Mouse (Mus musculus) adrenal gland, postnatal 25 days (tissue): Measurements from ENCODE around the gene H2-T3. TPM values are rescaled to one million over a fixed set of nuclear protein-coding genes. Genes with fewer than 3 reads are reported as not detected.
"Not testable (repeated sequence)": the region's sequence is repeated elsewhere in the genome, so short reads cannot be mapped to it uniquely, and the experiment has no call there.

Source experiments
- DNase-seq: peaks from one replicate; pipeline ENCODE4 v3.0.0; 2021; ENCODE audit warnings: mixed read lengths
- long read RNA-seq: library from polyadenylated mRNA; stranded (forward); transcript quantifications from one replicate; pipeline ENCODE4 v2.0.0, GENCODE M21; 2021
- total RNA-seq: library from RNA; stranded (reverse); gene quantifications from 2 replicates; pipeline ENCODE4 v1.2.3, GENCODE M21; 2021

H2-T3 gene
- total RNA-seq, result not detected in 2 replicates
- long read RNA-seq, result 0 reads

GRCm38 (mm10) chr17:36190169-36190507 is at the start of gene H2-T3:
Gene H2-T3, minus strand, starts transcription at chr17:36190287.
- DNase-seq, result no peak

DNA sequence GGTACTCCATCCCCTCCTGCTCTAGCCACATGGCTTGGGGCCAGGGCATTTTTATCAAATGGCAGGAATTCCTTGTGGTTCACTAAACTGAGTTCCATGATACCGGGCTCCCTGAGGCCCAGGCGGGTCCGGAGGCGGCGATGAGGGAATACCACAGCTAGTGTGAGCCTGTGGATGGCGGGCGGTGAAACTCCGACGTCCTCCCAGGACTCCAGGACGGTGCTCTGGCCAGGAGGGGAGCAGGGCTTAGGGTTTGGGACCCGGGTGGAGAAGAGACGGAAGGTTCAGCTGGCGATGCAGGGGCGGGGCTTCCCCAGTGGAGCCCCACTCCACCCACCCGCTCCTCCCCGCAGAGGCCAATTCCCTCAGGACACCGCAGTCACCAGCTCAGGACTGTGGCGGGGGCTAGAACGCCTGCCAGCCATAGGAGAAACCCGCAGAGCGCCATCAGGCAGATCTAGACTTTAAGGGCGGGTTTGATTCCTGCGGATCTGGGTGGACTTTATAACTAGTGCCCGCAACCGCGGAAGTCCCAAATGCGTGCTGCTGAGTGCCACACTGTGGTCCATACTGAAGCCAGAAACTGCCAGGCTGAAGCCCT is 47.3 kb upstream of the H2-T3 start:
- DNase-seq, result peak; percentile 25

- not testable (repeated sequence) for DNase-seq
Measured at GRCm38 (mm10) chr17:36235300-36235699, 45.2 kb upstream of the H2-T3 start.

- DNase-seq, result no peak
Measured at GRCm38 (mm10) chr17:36233572-36233971, 43.5 kb upstream of the H2-T3 start.

- DNase-seq, result peak; percentile 79
Measured at GRCm38 (mm10) chr17:36231318-36231717, 41.2 kb upstream of the H2-T3 start.

DNA sequence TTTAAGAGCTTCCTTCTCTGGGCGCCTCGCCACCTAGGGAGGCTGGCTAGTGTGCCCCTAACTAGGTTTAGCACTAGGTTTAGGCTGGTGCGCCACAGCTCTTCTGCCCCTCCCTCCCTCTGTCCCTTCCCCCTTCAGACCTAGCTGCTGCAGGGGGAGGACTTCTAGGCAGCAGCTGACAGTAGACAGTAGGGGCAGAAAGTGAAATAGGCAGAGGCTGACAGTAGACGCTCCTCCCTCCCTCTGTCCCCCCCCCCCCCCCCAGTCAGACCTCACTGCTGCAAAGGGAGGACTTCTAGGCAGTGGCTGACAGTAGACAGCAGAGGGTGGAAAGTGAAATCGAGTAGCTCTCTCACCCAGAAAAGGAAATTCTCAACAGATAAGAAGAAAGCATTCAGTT is 39.0 kb upstream of the H2-T3 start:
- DNase-seq, result no peak

DNA sequence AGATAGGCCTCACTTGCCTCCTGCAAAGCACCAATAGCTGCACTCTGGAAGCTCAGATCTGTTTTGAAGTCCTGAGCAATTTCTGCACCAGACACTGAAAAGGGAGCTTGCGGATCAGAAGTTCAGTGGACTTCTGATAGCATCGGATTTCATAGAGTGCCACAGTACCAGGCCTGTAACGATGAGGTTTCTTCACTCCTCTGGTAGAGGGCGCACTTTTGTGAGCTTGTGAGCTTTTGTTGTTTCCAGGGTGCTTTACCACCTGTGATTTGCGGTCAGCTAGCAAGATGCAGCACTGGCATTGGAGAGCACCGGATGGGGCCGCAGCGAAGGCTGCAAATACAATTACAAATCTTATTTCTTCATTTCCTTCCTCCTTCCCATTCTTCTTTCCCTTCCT is 36.8 kb upstream of the H2-T3 start:
- DNase-seq, result no peak

DNA sequence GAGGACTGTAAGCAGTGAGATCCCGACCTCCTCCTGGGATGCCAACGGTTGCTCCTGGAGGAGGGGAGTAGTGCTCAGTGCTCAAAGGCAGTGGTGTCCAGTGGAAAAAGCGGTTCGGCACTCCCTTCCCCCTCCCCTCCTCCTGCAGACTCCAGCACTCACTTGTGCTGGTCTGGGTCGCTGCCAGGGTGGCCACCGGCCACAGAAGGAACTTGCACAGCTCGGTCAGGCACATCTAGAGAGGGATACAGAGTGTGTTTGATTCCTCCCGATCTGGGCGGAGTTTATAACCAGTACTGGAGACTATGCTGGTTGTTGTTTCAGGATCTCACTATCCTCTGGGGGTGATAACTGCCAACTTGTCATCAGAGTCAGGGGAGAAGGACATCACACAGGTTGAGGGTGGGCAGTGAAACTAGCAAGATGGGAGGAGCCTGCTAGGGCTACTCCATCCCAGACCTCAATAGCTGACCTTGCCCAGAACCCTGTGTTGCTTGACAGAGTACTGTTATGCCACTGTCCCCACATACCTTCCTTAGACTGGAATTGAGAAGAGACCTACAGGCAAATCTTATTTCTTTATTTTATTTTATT is 35.2 kb upstream of the H2-T3 start:
- no peak for DNase-seq

DNA sequence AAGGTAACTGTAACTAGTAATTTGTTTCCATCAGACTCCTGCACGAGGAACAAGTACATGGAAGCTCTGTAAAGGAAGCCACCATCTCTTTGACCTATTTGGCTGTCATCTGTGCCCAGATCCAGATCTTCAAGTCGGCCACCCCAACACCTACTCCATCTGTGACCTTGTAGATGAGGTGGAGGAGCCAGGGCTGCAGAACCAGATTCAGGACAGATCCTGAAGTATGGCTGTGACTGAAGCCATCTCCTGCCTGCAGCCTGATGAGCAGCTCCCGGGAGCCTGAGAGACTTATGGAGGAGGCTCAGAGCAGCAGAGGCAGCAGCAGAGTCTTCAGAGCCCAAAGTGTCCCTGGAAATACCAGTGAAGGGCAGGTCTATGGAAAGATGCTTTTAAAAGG is 34.4 kb upstream of the H2-T3 start:
- no peak for DNase-seq

- no peak for DNase-seq
Measured at GRCm38 (mm10) chr17:36218594-36219155, 28.6 kb upstream of the H2-T3 start.

DNA sequence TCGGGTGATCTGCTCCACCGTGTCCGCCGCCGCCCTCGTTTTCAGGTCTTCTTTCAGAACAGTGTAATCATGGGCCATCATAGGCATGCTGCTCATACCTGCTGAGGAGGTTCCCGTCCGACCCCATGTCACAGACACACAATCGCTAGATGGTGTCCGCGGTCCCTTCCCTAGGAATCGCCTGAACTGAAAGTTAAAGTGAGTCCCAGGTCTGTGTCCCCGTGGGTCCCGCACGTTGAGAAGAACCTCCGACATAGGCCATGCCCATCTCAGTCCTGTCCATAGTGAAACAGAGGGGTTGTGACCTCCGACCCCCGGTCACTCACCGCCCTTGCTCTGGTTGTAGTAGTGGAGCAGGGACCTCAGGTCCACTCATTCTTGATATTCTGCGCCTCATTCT is 25.5 kb upstream of the H2-T3 start:
- no peak for DNase-seq

GRCm38 (mm10) chr17:36206846-36207245 is 16.8 kb upstream of the H2-T3 start:
- DNase-seq, result no peak

- no peak for DNase-seq
Measured at GRCm38 (mm10) chr17:36205862-36206261, 15.8 kb upstream of the H2-T3 start.

DNA sequence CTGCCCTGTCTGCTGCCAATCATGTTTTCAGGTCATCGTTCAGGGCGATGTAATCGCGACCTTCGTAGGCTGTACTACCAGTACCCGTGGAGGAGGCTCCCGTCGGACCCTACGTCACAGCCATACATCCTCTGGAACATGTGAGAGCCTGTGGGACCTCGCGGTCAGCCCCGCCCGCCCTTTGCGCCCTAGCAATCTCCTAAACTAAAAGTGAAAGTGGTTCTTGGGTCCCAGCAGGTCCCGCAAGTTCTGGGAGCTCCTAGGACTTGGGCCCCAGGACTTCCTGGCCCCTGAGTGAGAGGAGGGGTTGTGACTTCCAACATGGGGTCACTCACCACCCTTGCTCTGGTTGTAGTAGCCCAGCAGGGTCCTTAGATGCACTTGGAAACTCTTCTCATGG is 15.4 kb upstream of the H2-T3 start:
- no peak for DNase-seq

DNA sequence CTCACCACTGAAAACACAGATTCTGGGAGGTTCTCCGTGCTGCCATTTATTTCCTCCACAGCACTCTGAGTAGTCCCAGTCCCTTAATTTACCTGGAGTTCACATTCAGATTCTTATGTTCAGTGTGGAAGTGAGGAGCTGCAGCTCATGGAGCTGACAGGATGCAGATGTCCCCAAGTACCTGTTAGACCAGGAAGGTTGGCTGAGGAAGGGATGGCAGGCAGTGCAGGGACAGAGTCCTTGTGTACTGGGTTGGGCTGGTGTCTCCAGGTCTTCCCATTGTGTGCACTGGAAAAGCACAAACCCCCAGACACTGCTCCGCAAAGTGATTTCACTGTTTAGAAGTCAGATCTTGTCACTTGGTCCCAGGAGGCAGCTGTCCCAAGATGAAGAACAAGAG is 11.8 kb upstream of the H2-T3 start:
- no peak for DNase-seq

- no peak for DNase-seq
Measured at GRCm38 (mm10) chr17:36198317-36198716, 8.2 kb upstream of the H2-T3 start.

DNA sequence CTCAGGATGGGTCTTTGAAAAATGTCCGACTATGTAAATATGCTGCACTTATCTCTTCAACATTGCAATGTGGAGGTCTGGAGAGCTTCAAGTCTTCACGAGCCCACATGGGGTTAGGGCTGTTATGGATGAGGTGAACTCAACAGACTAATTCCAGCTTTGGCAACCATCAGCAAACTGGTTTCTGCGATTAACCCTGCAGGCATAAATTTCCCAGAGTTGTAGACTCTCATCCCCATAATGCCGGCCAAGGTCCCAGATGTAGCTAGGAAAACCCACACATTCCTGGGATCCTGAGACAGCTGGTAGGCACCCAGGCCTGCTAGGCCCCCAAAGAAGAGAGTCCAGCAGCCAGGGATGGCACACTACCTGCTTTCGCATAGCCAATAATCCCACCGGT is 4.4 kb upstream of the H2-T3 start:
- DNase-seq, result no peak

GRCm38 (mm10) chr17:36193546-36194141 is 3.6 kb upstream of the H2-T3 start:
- DNase-seq, result peak; percentile 70

DNA sequence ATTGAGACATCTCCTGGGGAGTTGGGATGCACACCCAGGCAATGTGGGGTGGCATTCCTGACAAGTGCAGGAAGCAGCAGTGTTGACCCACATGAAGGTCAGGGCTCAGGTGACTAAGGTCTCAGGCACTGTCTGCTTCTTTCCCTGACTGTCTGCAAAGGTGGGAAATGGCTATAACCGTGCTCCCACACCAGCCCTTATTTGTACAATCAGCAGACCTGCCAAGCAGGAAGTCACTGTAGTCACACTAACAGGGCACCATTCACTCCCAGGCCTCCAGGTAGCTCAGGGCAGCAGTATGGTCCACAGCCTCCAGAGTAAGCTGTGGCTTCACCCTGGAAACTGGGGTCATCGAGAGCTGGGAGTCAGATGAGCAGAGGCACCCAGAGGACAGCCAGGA is 2.3 kb upstream of the H2-T3 start:
- no peak for DNase-seq

DNA sequence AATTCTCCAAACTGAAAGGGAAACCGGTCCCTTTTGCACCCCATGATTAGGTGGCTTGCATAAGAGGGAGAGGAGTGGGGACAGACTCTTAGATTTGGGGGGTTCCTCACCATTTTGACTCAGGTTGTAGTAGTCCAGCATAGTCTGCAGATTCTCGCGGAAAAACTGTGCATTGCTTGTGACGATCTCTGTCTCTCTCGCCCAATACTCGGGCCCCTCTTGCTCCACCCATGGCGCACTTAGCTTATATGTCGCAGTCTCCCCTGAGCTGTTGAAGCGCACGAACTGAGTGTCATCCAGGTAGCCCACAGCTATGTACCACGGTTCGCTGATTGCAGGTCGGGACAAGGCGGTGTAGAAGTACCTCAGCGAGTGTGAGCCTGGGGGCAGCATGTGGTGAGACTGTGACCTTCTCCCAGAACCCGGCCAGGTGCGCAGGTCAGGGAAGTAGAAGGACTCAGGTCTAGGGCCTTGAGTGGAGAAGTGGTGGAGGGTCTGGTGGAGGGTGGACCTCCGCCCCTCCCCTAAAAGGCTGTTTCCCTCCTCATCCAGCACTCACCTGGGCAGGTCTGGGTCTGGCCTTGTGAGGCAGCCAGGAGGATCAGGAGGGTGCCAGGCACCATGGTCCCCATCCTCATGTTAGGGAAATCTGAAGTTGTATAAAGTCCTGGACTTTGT is 457 bp downstream of the H2-T3 start:
- no peak for DNase-seq

DNA sequence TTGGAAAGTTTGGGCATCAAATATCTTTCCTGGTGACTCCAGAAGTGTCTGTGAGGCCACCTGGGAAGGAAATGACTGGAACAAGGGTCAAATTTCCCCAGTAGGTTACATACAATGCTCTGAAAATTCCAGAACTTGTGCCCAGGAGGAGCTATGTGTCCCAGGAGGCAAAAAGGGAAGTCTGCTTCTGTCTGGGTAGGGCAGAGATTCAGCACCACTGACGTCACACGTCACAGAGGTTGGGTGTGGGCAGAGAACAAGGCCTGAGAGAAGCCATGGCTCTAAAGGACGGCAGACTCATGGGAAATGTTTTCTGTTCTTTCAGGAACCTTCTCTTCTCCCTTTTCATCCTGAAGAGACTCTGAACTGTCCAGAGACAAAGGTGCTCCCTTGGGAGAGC is 2.5 kb downstream of the H2-T3 start:
- DNase-seq, result no peak

GRCm38 (mm10) chr17:36182212-36182611 is 7.9 kb downstream of the H2-T3 start:
- DNase-seq, result no peak

GRCm38 (mm10) chr17:36179446-36179845 is 10.6 kb downstream of the H2-T3 start:
- not testable (repeated sequence) for DNase-seq
